Mouse (Mus musculus) megakaryocyte, adult 5-6 weeks (primary cell): ENCODE measurements around the gene Ubox5. TPM values are rescaled to one million over a fixed set of nuclear protein-coding genes. Genes with fewer than 3 reads are reported as not detected.
A peak's percentile ranks its signal among the peaks of the same experiment; 100 is the strongest.
"Not testable (repeated sequence)": the region's sequence is repeated elsewhere in the genome, so short reads cannot be mapped to it uniquely, and the experiment has no call there.

Experiments used
- ATAC-seq: 2 replicates; pipeline ENCODE4 v1.8.0; 2016; ENCODE audit warnings: mild to moderate bottlenecking, inconsistent platforms; ENCODE audit not compliant: poor library complexity, severe bottlenecking
- total RNA-seq, 2 experiments: library from RNA; stranded (forward) in 1 of 2; stranded (reverse) in 1 of 2; fragments of 153-499, 151-499 nt in 1 of 2; fragments of 221-1000, 200-1000 nt in 1 of 2; gene quantifications; 2 replicates each; pipeline versions ENCODE4 v1.2.3 to v1.2.4; 2015 to 2017

Gene Ubox5
- total RNA-seq (2015) (3.7 and 4.1 TPM in 2 replicates), total RNA-seq (2017) (4.4 and 10.2 TPM in 2 replicates)

DNA sequence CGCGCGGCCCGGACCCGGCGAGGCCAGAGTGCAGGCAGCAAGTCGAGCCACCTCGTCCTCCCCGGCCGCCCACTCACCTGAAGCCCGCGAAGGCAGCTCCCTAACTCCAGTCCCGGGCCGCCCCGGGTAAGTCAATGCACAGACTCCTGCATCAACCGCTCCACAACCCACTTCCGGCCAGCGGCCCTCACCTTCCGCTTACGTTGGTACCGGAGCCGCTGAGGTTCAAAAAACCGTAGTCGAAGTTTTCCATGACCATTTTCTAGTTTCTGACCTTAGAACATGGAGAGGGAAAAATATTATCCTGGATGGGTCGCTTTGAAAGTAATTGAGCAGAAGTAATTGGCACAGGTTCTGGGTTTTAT is at the start of gene Ubox5, which contains the start of gene Fastkd5:
Gene Ubox5, minus strand, starts transcription at position 200 of the 365 bp plus-strand sequence.
Gene Fastkd5, minus strand, starts transcription at position 189 of the 365 bp plus-strand sequence.
- ATAC-seq: peak; percentile 92

DNA sequence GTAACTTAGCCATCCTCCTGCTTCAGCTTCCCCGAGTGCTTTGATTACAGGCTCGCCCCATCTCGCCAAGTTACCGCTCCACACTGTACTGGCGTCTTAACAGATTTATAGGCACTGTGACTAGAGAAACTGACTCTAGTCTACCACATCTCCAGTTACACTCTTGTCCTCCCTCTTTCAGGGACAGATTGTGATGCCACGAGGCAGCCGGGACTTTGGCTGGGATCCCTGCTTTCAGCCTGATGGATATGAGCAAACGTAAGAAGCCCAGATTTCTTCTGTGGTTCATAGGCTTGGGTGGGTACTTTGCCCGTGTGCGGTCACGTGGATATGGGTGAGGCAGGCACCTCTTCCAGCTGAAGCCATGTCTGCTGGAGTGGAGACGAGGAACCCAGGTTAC is 49.3 kb upstream of the Ubox5 start:
- ATAC-seq: no peak

- ATAC-seq: no peak
These were observed 47.4 kb upstream of the Ubox5 start for GRCm38 (mm10) chr2:130677211-130677610.

GRCm38 (mm10) chr2:130667559-130667958 is 37.7 kb upstream of the Ubox5 start, which contains the start of gene Itpa:
Gene Itpa (plus strand): TSS chr2:130667610.
- ATAC-seq: peak; percentile 80

- peak; percentile 82 for ATAC-seq
These were observed 34.4 kb upstream of the Ubox5 start, which contains the start of gene Ddrgk1 for GRCm38 (mm10) chr2:130664102-130664701. Gene Ddrgk1 (minus strand): TSS chr2:130664659.

GRCm38 (mm10) chr2:130663342-130663741 is 33.5 kb upstream of the Ubox5 start:
- ATAC-seq: no peak

GRCm38 (mm10) chr2:130658530-130658929 is 28.7 kb upstream of the Ubox5 start:
- no peak for ATAC-seq

DNA sequence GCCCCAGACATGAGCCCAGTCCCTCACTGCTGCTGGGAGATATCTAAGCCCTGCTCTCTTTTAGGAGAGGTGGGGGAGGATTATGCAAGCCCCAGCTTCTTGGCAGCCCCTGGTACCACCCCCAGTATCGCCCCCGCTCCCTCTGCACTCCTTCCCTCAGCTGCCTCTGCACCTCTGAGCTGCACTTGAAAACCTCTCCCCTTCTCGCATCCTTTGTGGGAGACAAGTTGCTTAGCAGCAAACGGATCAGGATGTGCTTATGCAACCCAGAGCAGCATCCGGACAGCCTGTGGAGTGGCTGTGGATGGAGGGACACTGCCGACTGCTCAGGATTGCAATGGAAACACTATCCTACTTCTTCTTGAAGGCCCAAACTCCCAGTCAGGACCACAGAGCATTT is 27.7 kb upstream of the Ubox5 start:
- no peak for ATAC-seq

DNA sequence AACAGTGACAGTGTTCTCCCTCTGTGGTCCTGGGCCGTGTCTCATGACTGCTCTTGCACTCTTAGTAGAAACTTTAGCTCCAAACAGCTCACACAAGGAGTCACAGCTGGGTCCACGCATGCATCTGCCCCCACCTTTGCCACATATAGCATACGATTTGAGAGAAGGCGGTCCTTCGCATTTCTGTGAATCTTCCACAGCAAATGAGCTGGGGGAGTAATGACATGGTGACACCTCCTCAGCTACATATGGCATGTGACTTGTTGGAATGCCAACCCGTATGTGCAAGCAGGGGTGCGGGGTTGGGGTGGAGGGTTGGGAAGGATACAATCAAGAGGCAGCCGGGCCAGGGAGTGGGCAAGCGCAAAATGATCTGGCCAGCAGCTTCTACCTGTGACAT is 26.7 kb upstream of the Ubox5 start:
- ATAC-seq: no peak

DNA sequence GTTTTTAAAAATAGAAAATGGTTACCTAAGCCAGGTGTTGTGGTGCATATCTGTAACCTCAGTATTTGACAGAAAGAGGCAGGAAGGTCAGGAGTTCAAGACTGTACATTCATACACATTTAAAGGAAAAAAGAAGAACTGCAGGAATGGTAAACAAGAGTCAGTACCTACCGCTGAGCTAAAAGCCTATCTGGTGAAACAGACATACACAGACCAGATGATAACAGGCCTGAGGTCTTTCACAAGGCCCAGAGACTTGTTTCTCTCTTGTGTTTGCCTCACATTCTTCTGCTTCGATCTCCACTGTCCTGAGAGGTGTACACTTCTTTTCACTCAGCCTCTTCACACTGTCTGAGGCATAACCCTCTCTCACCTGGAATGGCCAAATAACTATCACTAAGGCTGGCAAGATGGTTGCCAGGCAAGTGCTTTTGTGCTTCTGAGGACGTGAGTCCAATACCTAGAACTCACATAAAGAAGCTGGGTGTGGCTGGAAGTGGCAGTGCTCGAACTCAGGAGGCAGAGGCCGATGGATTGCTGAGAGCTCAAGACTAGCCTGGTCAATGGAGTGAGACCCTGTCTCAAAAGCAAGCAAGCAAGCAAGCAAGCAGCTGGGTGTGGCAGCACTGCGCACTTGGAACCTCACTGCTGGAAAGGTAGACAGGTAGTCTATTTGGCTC is 26.0 kb upstream of the Ubox5 start:
- ATAC-seq: no peak

DNA sequence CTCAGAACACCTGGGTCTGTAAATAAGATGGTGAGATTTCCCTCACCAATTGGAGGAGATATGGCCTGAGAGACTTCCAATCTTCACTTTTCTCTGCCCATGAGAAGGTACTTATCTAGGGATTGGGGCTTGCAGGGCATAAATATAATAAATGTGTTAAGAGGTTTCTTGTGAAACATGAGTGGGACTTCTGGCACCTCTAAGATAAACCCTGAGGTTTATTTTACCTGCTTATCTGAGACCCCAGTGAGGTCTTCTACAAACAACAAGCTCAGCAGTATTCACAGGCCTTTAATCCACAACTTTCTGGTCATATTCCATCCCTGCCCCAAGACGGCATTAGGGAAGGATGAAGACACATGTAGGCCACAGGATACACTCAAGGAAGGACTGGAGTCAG is 23.9 kb upstream of the Ubox5 start:
- no peak for ATAC-seq

- no peak for ATAC-seq
These were observed 23.5 kb upstream of the Ubox5 start for GRCm38 (mm10) chr2:130653303-130653702.

GRCm38 (mm10) chr2:130649028-130649427 is 19.2 kb upstream of the Ubox5 start:
- not testable (repeated sequence) for ATAC-seq

- no peak for ATAC-seq
These were observed 15.4 kb upstream of the Ubox5 start for GRCm38 (mm10) chr2:130645198-130645597.

- ATAC-seq: peak; percentile 95
These were observed 13.0 kb upstream of the Ubox5 start, which contains the start of gene Lzts3 for GRCm38 (mm10) chr2:130642684-130643369. Gene Lzts3 (minus strand): TSS chr2:130642803.

GRCm38 (mm10) chr2:130642197-130642660 is 12.4 kb upstream of the Ubox5 start:
- peak; percentile 24 for ATAC-seq

GRCm38 (mm10) chr2:130641351-130642025 is 11.7 kb upstream of the Ubox5 start:
- no peak for ATAC-seq

DNA sequence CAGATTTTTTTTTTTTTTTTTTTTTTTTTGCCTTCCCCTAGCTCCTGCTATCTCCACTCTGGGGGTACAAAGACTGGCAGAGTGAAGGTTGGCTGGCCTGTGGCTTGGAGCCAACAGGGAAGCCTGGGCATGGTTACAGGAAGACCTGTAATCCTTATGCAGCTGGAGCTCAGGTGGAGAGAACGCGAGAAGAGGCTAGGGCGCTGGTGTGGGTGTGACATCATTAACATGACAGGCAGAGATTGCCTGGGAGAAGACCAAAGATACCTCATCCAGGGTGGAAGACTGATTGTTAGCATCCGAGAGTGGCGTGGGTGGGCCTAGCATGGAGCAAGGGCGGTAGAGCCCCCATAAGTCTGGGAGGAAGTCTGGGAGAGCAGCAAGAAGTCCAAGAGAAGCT is 9.4 kb upstream of the Ubox5 start:
- no peak for ATAC-seq

GRCm38 (mm10) chr2:130638101-130638611 is 8.3 kb upstream of the Ubox5 start:
- ATAC-seq: no peak

GRCm38 (mm10) chr2:130635847-130636246 is 6.0 kb upstream of the Ubox5 start:
- ATAC-seq: peak; percentile 26; the same call in 1 of the 2 replicates
